10 mouse cellular contexts compared by ENCODE assay signal in genomic region chr7:29246619-29247313, GRCm38 (mm10). TPM values are rescaled to one million over a fixed set of nuclear protein-coding genes. Genes with fewer than 3 reads are reported as not detected.
A peak's percentile ranks its signal among the peaks of the same experiment; 100 is the strongest.
DNase-seq lines count a peak whose midpoint lies in the region; ATAC-seq lines count a peak whose summit lies in the region.
"Had no signal": no experiment of that assay in that cellular context is flagged by ENCODE, and none has a peak within 500 bp of the region (broad histone marks: within the 10 kb centered on the region; RNA-seq: fewer than 3 reads in every experiment).

No protein-coding gene starts in this region.

- H3K9ac ChIP-seq in lung, embryonic 16.5 days (ENCODE audit: low read length) = peak overlapping the region; percentile 66
- H3K9ac ChIP-seq in stomach, embryonic 16.5 days (ENCODE audit: low read length) = peak overlapping the region; percentile 76
- H3K9ac ChIP-seq: neural tube, embryonic 13.5 days had no signal

- 64% methylated on average over 21 of the region's 21 CpGs for WGBS in lung, embryonic 16.5 days
- 84% methylated on average over 21 of the region's 21 CpGs for WGBS in limb, embryonic 10.5 days
- 78% methylated on average over 21 of the region's 21 CpGs for WGBS in stomach, embryonic 16.5 days

- H3K36me3 ChIP-seq in lung, embryonic 16.5 days (ENCODE audit: control insufficient read depth, insufficient read depth, low read length) = peaks cover 6% of the 10 kb centered on the region; the same call in 1 of the 2 replicates
- H3K36me3 ChIP-seq in limb, embryonic 10.5 days = peaks cover 39% of the 10 kb centered on the region
- peaks cover 8% of the 10 kb centered on the region; the same call in 1 of the 2 replicates for H3K36me3 ChIP-seq in stomach, embryonic 16.5 days (ENCODE audit: control insufficient read depth, insufficient read depth, low read length)
- H3K36me3 ChIP-seq: liver, embryonic 15.5 days had no signal

- no peaks in the 10 kb centered on the region for H3K9me3 ChIP-seq in lung, embryonic 16.5 days (ENCODE audit: control insufficient read depth, low read length)
- no peaks in the 10 kb centered on the region for H3K9me3 ChIP-seq in limb, embryonic 10.5 days (replicated peaks)
- no peaks in the 10 kb centered on the region for H3K9me3 ChIP-seq in stomach, embryonic 16.5 days (replicated peaks; ENCODE audit: control insufficient read depth, low read length)
- H3K9me3 ChIP-seq: liver, embryonic 15.5 days; neural tube, embryonic 13.5 days had no signal

- no peaks in the 10 kb centered on the region for H3K27me3 ChIP-seq in lung, embryonic 16.5 days (ENCODE audit: control insufficient read depth, insufficient read depth, low read depth, low read length)
- H3K27me3 ChIP-seq in limb, embryonic 10.5 days (ENCODE audit: low read depth, poor library complexity, severe bottlenecking) = peaks cover 21% of the 10 kb centered on the region
- H3K27me3 ChIP-seq in stomach, embryonic 16.5 days (ENCODE audit: control insufficient read depth, insufficient read depth, low read length) = no peaks in the 10 kb centered on the region
- H3K27me3 ChIP-seq: liver, embryonic 15.5 days had no signal

- peak; percentile 90 for DNase-seq in heart, adult 11 months
- no peak for DNase-seq in heart, postnatal 4 days
- no peak for DNase-seq in lung, postnatal 36 days
- no peak for DNase-seq in limb, embryonic 10.5 days (ENCODE audit: low spot score)
- no peak for DNase-seq in left cerebral cortex, postnatal 36 days (ENCODE audit: low spot score in 2 of 2)
- no peak for DNase-seq in gastrocnemius, postnatal 25 days

- intact Hi-C loops in left cerebral cortex, postnatal 36 days (cut with DNase I) = loop anchor here (5.0 kb wide), 1 partner anchor 46 kb away; no protein-coding TSS in a partner anchor

- peaks cover 25% of the 10 kb centered on the region for H3K4me1 ChIP-seq in lung, embryonic 16.5 days (replicated peaks; ENCODE audit: control insufficient read depth, insufficient read depth, low read length)
- H3K4me1 ChIP-seq in limb, embryonic 10.5 days = peaks cover 18% of the 10 kb centered on the region
- H3K4me1 ChIP-seq in stomach, embryonic 16.5 days (ENCODE audit: control insufficient read depth, insufficient read depth, low read length) = peaks cover 19% of the 10 kb centered on the region

- ATAC-seq in lung, embryonic 16.5 days (ENCODE audit: low read depth) = peak; percentile 26; the same call in 1 of the 2 replicates
- no peak for ATAC-seq in stomach, embryonic 16.5 days (ENCODE audit: insufficient read depth, low FRiP score)

- peak overlapping the region; percentile 49 for H3K4me3 ChIP-seq in lung, embryonic 16.5 days (ENCODE audit: low read length)
- H3K4me3 ChIP-seq in limb, embryonic 10.5 days = peak overlapping the region; percentile 48
- H3K4me3 ChIP-seq in stomach, embryonic 16.5 days (replicated peaks; ENCODE audit: low read length) = peak overlapping the region; percentile 50

- H3K27ac ChIP-seq in lung, embryonic 16.5 days (ENCODE audit: low read length) = peak overlapping the region; percentile 67
- H3K27ac ChIP-seq in limb, embryonic 10.5 days = peak overlapping the region; percentile 68; the same call in 1 of the 2 replicates
- no peak overlapping the region for H3K27ac ChIP-seq in stomach, embryonic 16.5 days (ENCODE audit: low read length)
- H3K27ac ChIP-seq: liver, embryonic 15.5 days; neural tube, embryonic 13.5 days had no signal

- H3K4me2 ChIP-seq in lung, embryonic 16.5 days (ENCODE audit: low read depth, low read length) = peak overlapping the region; percentile 77
- H3K4me2 ChIP-seq in stomach, embryonic 16.5 days (ENCODE audit: low read depth, low read length) = peak overlapping the region; percentile 56

RNA-seq across cellular contexts. Expression of gene 2200002D01Rik, which starts 1.5 kb away (rescaled TPM):
- total RNA-seq in heart, postnatal 4 days (2021) = 1 to 10 TPM; 4.4 to 8.1 TPM
- polyA plus RNA-seq in lung, embryonic 16.5 days (2015; fragmentation: Nextera tagmentation; extraction: Ambion mirVana) = 21.9 and 32.5 TPM in 2 replicates
- 2.6 and 3.4 TPM in 2 replicates for polyA plus RNA-seq in limb, embryonic 10.5 days (2016; fragmentation: Nextera tagmentation; extraction: Ambion mirVana)
- 77.3 and 80.2 TPM in 2 replicates for polyA plus RNA-seq in stomach, embryonic 16.5 days (2015; fragmentation: Nextera tagmentation; extraction: Ambion mirVana)
- not detected for total RNA-seq in left cerebral cortex, postnatal 36 days (2021)
- 1 to 10 TPM in 1 of 2 experiments, under 1 TPM in 1; 0.31 to 1.4 TPM for total RNA-seq in gastrocnemius, postnatal 25 days (2021)

RNA-seq across cellular contexts. Expression of gene Yif1b, which starts 8.6 kb away (rescaled TPM):
- total RNA-seq in heart, postnatal 4 days (2021) = 10 to 100 TPM; 81.5 to 82.5 TPM
- 126 and 136 TPM in 2 replicates for polyA plus RNA-seq in lung, embryonic 16.5 days (2015; fragmentation: Nextera tagmentation; extraction: Ambion mirVana)
- polyA plus RNA-seq in limb, embryonic 10.5 days (2016; fragmentation: Nextera tagmentation; extraction: Ambion mirVana) = 99.8 and 103 TPM in 2 replicates
- polyA plus RNA-seq in stomach, embryonic 16.5 days (2015; fragmentation: Nextera tagmentation; extraction: Ambion mirVana) = 89.4 and 92.2 TPM in 2 replicates
- total RNA-seq in left cerebral cortex, postnatal 36 days (2021) = 10 to 100 TPM; 48.6 to 54.6 TPM
- total RNA-seq in gastrocnemius, postnatal 25 days (2021) = 10 to 100 TPM; 44.8 to 47.6 TPM

RNA-seq across cellular contexts. Expression of gene Kcnk6, which starts 14.5 kb away (rescaled TPM):
- total RNA-seq in heart, postnatal 4 days (2021) = 1 to 10 TPM; 5.3 to 5.7 TPM
- polyA plus RNA-seq in lung, embryonic 16.5 days (2015; fragmentation: Nextera tagmentation; extraction: Ambion mirVana) = 1.6 and 2.9 TPM in 2 replicates
- 0.70 and 1.2 TPM in 2 replicates for polyA plus RNA-seq in limb, embryonic 10.5 days (2016; fragmentation: Nextera tagmentation; extraction: Ambion mirVana)
- 2.2 and 3.1 TPM in 2 replicates for polyA plus RNA-seq in stomach, embryonic 16.5 days (2015; fragmentation: Nextera tagmentation; extraction: Ambion mirVana)
- total RNA-seq in left cerebral cortex, postnatal 36 days (2021) = 1 to 10 TPM; 2.4 to 4.1 TPM
- 1 to 10 TPM; 1.2 to 1.5 TPM for total RNA-seq in gastrocnemius, postnatal 25 days (2021)

RNA-seq across cellular contexts. Expression of gene Catsperg1, which starts 32.9 kb away (rescaled TPM):
- total RNA-seq in heart, postnatal 4 days (2021) = under 1 TPM; 0.56 to 0.60 TPM
- 1.1 and 1.7 TPM in 2 replicates for polyA plus RNA-seq in lung, embryonic 16.5 days (2015; fragmentation: Nextera tagmentation; extraction: Ambion mirVana)
- 0.06 and 0.45 TPM in 2 replicates for polyA plus RNA-seq in limb, embryonic 10.5 days (2016; fragmentation: Nextera tagmentation; extraction: Ambion mirVana)
- polyA plus RNA-seq in stomach, embryonic 16.5 days (2015; fragmentation: Nextera tagmentation; extraction: Ambion mirVana) = 0.41 and 0.81 TPM in 2 replicates
- under 1 TPM; 0.52 to 0.75 TPM for total RNA-seq in left cerebral cortex, postnatal 36 days (2021)
- under 1 TPM in 1 of 2 experiments, not detected in 1; 0.29 TPM for total RNA-seq in gastrocnemius, postnatal 25 days (2021)

RNA-seq across cellular contexts. Expression of gene Spint2, which starts 34.9 kb away (rescaled TPM):
- 10 to 100 TPM; 71.2 to 73.7 TPM for total RNA-seq in heart, postnatal 4 days (2021)
- polyA plus RNA-seq in lung, embryonic 16.5 days (2015; fragmentation: Nextera tagmentation; extraction: Ambion mirVana) = 309 and 317 TPM in 2 replicates
- polyA plus RNA-seq in limb, embryonic 10.5 days (2016; fragmentation: Nextera tagmentation; extraction: Ambion mirVana) = 58.8 and 71.8 TPM in 2 replicates
- polyA plus RNA-seq in stomach, embryonic 16.5 days (2015; fragmentation: Nextera tagmentation; extraction: Ambion mirVana) = 399 and 413 TPM in 2 replicates
- total RNA-seq in left cerebral cortex, postnatal 36 days (2021) = 10 to 100 TPM; 23.5 to 26.2 TPM
- 1 to 10 TPM; 3.4 to 5.2 TPM for total RNA-seq in gastrocnemius, postnatal 25 days (2021)
